Mouse (Mus musculus): Measurements from ENCODE around the gene Fndc5. TPM values are rescaled to one million over a fixed set of nuclear protein-coding genes. Genes with fewer than 3 reads are reported as not detected.

Fndc5 gene
- not detected in 2 replicates for total RNA-seq (2023)

GRCm38 (mm10) chr4:129136579-129137391, at the start of gene Fndc5:
Gene Fndc5 (plus strand): TSS chr4:129136999.

GRCm38 (mm10) chr4:129105356-129105755, 31.4 kb upstream of the Fndc5 start, which contains the start of gene Tmem54:
Gene Tmem54 (plus strand): TSS chr4:129105548.

DNA sequence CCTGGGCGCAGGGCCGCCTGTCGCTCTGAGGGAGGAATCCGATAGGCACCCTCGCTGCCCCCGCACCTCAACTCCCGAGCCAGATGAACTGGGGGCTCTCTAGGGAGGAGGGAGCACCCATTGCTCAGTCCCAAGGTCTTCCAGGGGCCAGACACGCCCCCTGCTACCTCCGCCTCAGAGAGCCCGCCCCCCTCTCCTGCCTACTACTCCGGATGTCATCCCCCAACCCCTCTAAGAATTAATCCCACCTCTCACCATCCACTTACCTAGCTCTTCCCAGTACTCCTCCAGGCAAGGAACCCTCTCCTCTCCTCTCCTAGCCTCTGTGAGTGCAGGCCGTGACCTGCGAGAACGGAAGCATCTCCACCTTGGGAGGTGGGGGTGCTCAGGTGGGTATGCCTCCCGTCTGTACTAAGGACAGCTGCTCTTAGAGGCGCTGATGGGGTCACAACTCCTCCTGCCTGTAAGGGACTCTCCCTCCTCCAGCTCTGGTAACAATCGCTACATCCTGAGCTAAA, 15.2 kb upstream of the Fndc5 start, which contains the start of gene Hpca:
Gene Hpca (minus strand): TSS at position 468 of the 518 bp plus-strand sequence.

GRCm38 (mm10) chr4:129189542-129190519, 53.0 kb downstream of the Fndc5 start, which contains the start of the genes S100pbp and Yars:
Gene S100pbp (minus strand): TSS chr4:129189727.
Gene Yars (plus strand): TSS chr4:129189760.

Other genes with a start within 250 kb of the Fndc5 start
- 0.44 and 0.59 TPM in 2 replicates for gene Azin2, start 174.6 kb upstream of the Fndc5 start, total RNA-seq (2023)
- 134 and 165 TPM in 2 replicates for gene Ak2, start 145.0 kb upstream of the Fndc5 start, total RNA-seq (2023)
- gene Rnf19b, start 78.7 kb upstream of the Fndc5 start, total RNA-seq (2023) = 153 and 187 TPM in 2 replicates
- 0.52 TPM in 1 of 2 replicates, not detected in the other for gene Tmem54, start 31.5 kb upstream of the Fndc5 start, total RNA-seq (2023)
- not detected in 2 replicates for gene Hpca, start 15.0 kb upstream of the Fndc5 start, total RNA-seq (2023)
- gene S100pbp, start 52.7 kb downstream of the Fndc5 start, total RNA-seq (2023) = 6.7 and 6.9 TPM in 2 replicates
- gene Yars, start 52.8 kb downstream of the Fndc5 start, total RNA-seq (2023) = 26.2 and 32.9 TPM in 2 replicates
- 0.19 TPM in 1 of 2 replicates, not detected in the other for gene C77080, start 124.4 kb downstream of the Fndc5 start, total RNA-seq (2023)
- not detected in 2 replicates for gene Sync, start 150.6 kb downstream of the Fndc5 start, total RNA-seq (2023)
- gene Rbbp4, start 198.4 kb downstream of the Fndc5 start, total RNA-seq (2023) = 112 and 125 TPM in 2 replicates
- 16.3 and 19.3 TPM in 2 replicates for gene Zbtb8os, start 198.7 kb downstream of the Fndc5 start, total RNA-seq (2023)
- 0.50 and 1.4 TPM in 2 replicates for gene Zbtb8a, start 241.1 kb downstream of the Fndc5 start, total RNA-seq (2023)

All from neutrophil, adult 65 days (primary cell).